Mouse (Mus musculus): ENCODE measurements around the gene Lefty2.
"Not testable (repeated sequence)": the region's sequence is repeated elsewhere in the genome, so short reads cannot be mapped to it uniquely, and the experiment has no call there.

Lefty2 gene

DNA sequence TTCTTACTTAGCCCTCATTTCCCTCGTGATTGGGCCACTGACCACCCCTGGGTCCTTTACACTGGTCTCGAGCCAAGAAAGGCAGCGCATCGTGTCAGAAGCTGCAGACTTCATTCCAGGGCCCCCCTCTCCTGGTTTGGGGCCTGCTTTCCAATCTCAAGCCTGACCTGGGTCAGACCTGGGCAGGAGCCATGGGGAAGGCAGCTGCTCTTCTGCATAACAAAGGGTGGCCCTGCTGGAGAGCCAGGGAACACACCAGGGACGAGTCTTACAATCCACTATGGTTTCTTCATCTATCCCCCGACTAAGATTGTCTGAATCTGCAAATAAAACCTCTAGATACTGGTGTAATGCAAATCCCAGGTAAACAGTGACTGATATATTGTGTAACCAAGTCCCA, 40.8 kb downstream of the Lefty2 start:
- no peak for DNase-seq (ENCODE audit: low read depth, low spot score)

DNA sequence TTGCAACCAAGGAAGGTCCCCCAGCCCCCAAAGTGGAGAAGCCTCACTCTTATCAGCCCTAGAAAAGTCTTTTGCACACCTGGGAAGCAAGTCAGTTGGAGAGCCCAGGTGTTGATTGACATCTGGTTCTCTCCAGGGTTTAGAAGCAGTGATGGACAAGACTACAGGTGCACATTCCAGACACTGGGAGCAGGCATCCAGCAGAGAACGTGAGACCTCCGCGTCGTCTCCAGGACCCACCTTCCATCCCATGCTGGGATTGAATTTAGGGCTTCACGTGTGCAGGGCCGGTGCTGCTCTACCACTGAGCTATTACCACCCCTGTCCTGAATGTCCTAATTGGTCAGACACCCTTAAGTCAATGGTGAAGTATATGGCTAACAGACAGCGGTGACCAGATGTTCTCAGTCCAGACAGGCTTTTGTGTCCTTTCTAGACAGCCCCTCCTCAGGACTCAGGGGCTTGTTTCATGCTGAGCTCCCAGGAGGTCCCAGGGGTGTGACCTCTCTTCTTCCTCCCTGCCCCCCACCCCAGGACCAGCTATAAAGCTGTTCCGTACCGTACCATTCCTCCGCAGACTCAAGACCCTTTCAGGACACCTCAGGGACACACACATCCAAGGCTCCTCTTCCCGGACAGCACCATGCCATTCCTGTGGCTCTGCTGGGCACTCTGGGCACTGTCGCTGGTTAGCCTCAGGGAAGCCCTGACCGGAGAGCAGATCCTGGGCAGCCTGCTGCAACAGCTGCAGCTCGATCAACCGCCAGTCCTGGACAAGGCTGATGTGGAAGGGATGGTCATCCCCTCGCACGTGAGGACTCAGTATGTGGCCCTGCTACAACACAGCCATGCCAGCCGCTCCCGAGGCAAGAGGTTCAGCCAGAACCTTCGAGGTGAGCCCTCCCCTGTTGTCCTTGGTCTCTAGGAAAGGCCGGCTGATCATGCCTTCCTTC, 41.8 kb downstream of the Lefty2 start, which contains the start of gene Lefty1:
Gene Lefty1 (plus strand): TSS at position 556 of the 953 bp plus-strand sequence.
- no peak for DNase-seq (ENCODE audit: low read depth, low spot score)

DNA sequence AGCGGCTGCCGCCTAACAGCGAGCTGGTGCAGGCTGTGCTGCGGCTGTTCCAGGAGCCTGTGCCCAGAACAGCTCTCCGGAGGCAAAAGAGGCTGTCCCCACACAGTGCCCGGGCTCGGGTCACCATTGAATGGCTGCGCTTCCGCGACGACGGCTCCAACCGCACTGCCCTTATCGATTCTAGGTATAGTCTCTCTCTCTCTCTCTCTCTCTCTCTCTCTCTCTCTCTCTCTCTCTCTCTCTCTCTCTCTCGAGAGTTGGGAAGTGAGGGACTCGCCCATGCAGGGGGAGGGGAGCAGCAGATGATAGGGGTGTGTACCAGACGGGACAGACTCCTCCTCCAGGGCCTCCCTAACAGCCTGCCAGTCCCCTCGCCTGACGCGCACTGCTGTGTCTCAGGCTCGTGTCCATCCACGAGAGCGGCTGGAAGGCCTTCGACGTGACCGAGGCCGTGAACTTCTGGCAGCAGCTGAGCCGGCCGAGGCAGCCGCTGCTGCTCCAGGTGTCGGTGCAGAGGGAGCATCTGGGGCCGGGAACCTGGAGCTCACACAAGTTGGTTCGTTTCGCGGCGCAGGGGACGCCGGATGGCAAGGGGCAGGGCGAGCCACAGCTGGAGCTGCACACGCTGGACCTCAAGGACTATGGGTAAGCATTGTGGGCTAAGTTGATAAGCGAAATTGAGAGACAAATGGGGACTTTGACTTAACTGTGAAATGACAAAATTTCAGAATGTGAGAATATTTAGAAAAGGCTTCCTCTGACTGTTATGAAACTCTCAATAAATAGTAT, 43.9 kb downstream of the Lefty2 start:
- DNase-seq (ENCODE audit: low read depth, low spot score): peak; percentile 37

DNA sequence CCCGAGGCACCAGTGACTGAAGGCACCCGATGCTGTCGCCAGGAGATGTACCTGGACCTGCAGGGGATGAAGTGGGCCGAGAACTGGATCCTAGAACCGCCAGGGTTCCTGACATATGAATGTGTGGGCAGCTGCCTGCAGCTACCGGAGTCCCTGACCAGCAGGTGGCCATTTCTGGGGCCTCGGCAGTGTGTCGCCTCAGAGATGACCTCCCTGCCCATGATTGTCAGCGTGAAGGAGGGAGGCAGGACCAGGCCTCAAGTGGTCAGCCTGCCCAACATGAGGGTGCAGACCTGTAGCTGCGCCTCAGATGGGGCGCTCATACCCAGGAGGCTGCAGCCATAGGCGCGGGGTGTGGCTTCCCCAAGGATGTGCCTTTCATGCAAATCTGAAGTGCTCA, 44.7 kb downstream of the Lefty2 start:
- not testable (repeated sequence) for DNase-seq (ENCODE audit: low read depth, low spot score)

DNA sequence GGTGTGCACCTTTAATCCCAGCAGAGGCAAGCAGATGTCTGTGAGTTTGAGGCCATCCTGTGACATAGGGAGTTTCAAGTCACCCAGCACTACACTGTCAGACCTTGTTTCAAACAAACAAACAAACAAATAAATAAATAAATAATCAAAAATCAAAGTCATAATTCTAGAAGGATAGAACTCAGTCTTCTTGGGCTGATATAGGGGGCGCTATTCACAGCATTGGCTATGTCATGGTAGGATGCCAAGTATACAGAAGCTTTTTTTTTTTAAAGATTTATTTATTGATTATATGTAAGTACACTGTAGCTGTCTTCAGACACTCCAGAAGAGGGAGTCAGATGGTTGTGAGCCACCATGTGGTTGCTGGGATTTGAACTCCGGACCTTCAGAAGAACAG, 45.9 kb downstream of the Lefty2 start:
- DNase-seq (ENCODE audit: low read depth, low spot score): not testable (repeated sequence)

DNA sequence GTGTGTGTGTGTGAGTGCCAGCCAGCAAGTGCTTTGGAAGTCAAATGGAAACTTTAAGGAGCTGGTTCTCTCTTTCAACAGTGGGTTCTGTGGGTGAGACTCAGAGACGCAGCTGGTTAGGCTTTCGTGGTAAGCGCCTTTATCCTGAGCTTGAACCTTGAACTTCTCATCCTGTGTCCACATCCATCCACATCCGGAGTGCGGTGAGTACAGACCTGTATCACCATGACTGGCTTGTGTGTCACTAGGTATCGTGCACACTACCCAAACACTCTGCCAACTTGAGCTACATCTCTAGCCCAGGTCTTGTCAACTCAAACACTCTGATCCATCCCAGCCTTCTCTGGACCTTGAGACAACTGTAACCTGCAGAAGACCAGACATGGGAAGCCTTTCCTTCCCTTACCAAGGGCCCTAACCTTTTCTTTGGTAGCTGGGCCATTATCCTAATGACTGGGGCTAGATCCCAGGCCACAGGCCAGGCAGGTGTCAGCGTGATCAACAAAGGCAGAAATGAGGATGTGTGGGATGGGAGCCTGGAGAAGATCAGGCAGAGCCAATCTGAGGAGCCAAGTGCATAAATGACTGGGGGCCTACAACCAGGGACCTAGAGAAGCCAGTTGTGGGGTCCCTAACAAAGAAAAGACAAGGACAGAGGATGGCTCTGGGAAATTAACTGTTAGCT, 48.0 kb downstream of the Lefty2 start:
- DNase-seq (ENCODE audit: low read depth, low spot score): peak; percentile 60

DNA sequence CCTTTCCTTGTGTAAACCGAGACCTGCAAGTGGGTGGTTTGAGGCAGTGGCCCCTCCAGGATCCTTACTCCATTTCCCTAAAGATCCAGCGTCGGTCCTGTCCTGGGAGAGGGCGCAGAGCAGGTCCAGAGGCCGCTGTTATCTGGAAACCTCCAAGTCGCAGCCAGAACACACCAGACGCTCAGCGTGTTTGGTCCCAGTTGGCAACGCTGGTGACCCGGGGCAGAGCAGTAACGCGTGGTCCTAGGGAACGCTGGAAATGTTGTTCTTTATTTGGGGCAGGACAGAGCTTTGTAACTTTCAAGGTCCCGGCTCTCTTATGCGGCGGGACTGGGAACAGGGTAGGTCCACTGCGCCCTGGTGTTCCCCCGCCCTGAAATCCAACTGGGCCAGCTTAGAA, 48.8 kb downstream of the Lefty2 start:
- DNase-seq (ENCODE audit: low read depth, low spot score): no peak

DNA sequence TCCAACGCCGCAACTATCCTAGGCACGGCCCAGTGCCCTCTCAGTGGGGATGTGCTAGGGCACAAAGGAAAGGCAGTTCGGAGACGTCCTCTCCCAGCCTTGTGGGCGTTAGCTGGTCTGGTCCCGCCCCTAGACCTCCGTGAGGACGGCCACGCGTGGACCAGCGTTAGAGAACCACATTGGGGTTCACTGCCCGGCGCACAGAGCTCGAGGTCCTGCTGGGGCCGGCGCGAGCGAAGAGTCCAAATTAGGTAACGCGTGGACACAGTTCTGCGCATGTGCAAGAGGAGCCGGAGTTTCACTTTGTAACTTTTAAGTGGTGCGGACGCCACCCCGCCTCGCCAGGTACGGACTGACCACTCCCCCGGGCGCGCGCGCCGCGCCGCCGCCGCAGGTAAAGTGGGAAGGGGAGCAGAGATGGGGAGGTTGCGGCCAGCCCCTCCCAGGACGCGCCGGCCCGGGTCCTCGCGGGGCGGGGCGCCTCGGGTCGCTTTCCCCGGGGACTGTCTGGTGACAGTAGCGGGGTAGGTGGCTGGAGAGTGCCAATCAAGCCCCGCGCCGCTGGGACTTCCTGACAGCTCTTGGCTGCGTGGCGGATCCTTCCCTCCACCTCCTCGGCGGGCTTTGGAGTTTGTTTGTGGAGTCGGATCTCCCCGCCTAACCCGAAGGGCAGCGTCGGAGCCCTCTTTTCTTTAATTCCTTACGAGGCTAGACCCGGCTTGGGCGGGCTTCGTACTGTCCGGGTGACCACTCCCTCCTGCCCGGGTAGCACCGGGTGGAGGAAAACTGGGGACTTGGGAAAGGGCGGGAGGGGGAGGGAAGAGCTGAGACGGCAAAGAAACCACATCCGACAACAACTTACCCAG, 49.5 kb downstream of the Lefty2 start, which contains the start of gene Tmem63a:
Gene Tmem63a (plus strand): TSS at position 179 of the 866 bp plus-strand sequence.
- peak; percentile 79 for DNase-seq (ENCODE audit: low read depth, low spot score)

DNA sequence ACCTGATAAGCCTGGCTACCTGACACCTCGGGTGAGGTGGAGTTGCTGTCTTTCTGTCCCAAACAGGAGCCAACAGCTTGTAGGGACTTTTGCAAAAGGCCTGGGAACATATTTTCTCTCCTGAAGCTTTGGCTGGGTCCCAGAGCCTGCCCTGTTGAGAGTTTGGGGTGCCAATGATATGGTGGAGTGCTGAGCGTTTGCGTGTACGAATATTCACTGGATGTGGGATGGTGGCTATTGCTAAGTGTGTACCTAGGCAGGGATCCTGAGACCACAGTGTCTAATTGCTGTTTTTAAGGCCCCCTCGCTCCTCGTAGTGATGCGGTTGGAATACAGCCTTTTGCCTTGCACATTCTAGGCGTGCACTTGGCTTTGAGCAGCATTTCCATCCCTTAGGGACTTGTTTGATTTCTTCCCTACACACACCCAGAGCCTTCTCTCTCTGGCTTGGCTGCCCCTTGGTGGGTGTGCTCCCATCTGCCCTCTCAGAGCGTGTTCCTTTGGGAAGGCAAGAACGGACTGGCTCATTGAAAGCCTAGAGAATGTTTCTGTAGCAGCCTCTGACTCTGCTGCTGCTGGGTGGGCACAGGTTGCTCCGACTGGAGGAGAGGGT, 50.2 kb downstream of the Lefty2 start:
- DNase-seq (ENCODE audit: low read depth, low spot score): no peak

DNA sequence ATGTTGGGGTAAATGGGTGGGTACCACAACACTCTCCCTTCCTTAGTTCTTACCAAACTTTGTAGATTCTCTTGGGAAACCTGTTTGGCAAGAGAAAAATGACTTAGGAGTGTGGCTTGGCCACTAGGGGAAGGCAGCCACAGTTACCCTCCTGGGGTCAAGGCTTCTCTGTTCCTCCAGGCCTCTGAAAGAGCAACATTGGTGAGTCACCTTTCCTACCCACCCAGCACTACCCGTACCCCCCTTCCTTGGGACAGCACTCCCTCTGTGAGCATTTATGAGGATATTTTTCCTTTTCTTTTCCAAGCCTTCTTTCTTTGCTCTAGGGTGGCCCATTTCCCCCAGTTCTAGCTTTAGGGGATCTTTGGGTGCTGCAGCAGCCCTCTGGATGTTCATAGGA, 51.0 kb downstream of the Lefty2 start:
- DNase-seq (ENCODE audit: low read depth, low spot score): no peak

DNA sequence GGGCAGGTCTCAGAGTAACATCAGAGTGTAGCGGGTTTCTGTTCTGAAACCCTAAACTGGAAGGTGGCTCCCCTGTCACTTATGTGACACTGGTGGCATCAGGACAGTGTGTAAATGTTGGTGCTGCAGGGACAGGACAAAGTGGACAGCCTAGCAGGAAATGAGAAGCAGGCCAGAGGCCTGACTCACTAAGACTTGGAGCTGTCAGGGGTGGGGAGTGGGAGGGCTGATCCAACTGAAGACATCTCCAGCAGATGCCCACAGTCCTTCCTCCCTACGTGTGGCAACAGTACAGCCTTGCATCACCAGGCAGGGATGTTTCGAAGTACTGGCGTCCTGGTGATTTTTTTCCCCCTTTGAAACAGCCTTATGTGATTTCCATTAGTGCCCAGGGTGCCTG, 51.6 kb downstream of the Lefty2 start:
- no peak for DNase-seq (ENCODE audit: low read depth, low spot score)

DNA sequence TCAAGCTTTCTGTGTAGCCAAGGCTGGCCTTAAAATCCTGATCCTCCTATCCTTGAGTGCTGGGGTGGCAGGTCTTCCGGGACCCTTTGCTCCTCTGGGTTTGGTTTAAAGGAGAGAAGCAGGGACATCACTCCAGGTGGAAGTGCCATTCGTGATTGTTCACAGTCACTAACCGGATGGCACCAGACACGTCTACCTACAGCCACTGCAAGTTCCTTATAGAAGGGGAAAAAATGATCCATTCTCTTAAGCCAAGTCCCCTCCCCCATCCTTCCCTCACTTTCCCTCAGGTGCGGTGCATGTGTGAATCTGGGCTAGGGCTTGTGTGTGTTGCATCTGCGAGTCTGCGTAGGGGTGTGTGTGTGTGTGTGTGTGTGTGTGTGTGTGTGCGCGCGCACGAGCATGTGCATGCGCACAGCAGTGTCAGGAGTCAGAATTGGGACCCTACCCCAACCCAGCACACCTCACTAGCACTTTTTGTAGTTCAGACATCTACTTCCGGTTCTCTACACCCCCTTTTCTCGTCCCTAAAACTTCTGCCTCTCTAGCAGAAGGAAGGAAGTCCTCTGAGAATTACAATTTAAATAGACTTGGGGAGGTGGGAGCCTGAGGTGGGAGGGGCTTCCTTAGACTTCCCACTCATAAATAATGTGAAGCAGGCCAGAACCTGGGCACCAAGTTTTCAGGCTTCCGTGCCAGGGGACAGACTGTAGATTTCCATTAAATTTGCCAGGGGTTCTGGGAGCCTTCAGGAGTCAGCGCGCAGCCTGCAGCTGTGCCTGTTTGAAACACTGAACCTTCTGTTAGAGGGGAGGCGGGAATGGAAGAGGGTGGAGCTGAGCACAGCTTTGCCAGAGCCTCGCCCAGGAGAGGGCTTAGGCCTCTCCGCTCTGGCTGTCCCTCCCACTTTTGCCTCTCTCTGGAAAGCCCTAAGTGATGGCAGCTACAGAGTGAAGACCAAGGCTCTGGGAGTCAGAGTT, 52.4 kb downstream of the Lefty2 start:
- peak; percentile 42 for DNase-seq (ENCODE audit: low read depth, low spot score)

DNA sequence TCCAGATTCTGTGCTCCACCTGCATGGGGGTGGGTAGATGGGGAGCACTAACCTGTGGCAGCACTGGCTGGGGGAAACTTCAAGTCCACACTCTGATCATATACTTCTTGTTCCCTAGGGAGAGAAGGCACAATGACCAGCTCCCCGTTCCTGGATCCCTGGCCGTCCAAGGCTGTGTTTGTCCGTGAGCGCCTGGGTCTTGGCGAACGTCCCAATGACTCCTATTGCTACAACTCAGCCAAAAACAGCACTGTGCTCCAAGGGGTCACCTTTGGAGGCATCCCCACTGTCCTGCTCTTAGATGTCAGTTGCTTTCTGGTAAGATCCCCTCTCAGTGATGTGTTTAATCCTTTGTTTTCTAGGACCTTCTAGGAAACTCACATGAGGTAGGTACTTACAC, 53.5 kb downstream of the Lefty2 start:
- DNase-seq (ENCODE audit: low read depth, low spot score): no peak

All from CD4-positive helper T cell, adult 2 months (primary cell).